Mouse (Mus musculus) hindbrain, embryonic 11.5 days (tissue): ENCODE measurements around the gene Usp31. TPM values are rescaled to one million over a fixed set of nuclear protein-coding genes. Genes with fewer than 3 reads are reported as not detected.

Source experiments
- ATAC-seq: fragments of 200-750 bp; cut with Nextera tagmentation; 2 replicates; pipeline ENCODE4 v1.8.0; 2017; ENCODE audit warnings: mild to moderate bottlenecking, moderate TSS enrichment, moderate library complexity; ENCODE audit not compliant: low FRiP score
- DNase-seq: peaks from one replicate; pipeline ENCODE4 v3.0.0-alpha.2; 2015; ENCODE audit warnings: low spot score
- H3K27ac ChIP-seq: fragments of 300-500 bp; sonication (generic); 2 replicates; pipeline ENCODE4 v1.5.1; 2014; ENCODE audit warnings: mild to moderate bottlenecking, low read depth, low read length
- H3K27me3 ChIP-seq: fragments of 300-500 bp; sonication (generic); 2 replicates; pipeline ENCODE4 v1.6.1; 2014; ENCODE audit warnings: mild to moderate bottlenecking, low read length, moderate library complexity, mixed read lengths; ENCODE audit not compliant: control insufficient read depth, insufficient read depth
- H3K36me3 ChIP-seq: fragments of 300-500 bp; sonication (generic); 2 replicates; pipeline ENCODE4 v1.6.1; 2014; ENCODE audit warnings: mild to moderate bottlenecking, low read length, moderate library complexity, mixed read lengths; ENCODE audit not compliant: control insufficient read depth, insufficient read depth
- H3K4me1 ChIP-seq: fragments of 300-500 bp; sonication (generic); replicated peaks from 2 replicates; pipeline ENCODE4 v1.6.1; 2014; ENCODE audit warnings: low read length, mixed read lengths; ENCODE audit not compliant: control insufficient read depth, insufficient read depth
- H3K4me2 ChIP-seq: fragments of 300-500 bp; sonication (generic); replicated peaks from 2 replicates; pipeline ENCODE4 v1.6.1; 2014; ENCODE audit warnings: mild to moderate bottlenecking, low read depth, low read length
- H3K4me3 ChIP-seq: fragments of 300-500 bp; sonication (generic); 2 replicates; pipeline ENCODE4 v1.5.1; 2014; ENCODE audit warnings: low read depth, low read length
- H3K9ac ChIP-seq: fragments of 300-500 bp; sonication (generic); 2 replicates; pipeline ENCODE4 v1.6.1; 2014; ENCODE audit warnings: low read depth, low read length
- H3K9me3 ChIP-seq: fragments of 300-500 bp; sonication (generic); 2 replicates; pipeline ENCODE4 v1.6.1; 2016; ENCODE audit warnings: low read length; ENCODE audit not compliant: control insufficient read depth
- WGBS: fragments of 180-500 bp; shearing (Covaris S2); extraction: QIAGEN DNeasy Blood & Tissue Kit; methylation state at CpG from one replicate; pipeline ENCODE4 v1.1.7; 2014; 5-methylcytosine and 5-hydroxymethylcytosine counted together
- polyA plus RNA-seq: library from polyadenylated mRNA; unstranded; fragments of >200 nt; fragmentation: Nextera tagmentation; extraction: Ambion mirVana; gene quantifications from 2 replicates; pipeline ENCODE4 v1.2.1, GENCODE M21; 2014

The Usp31 gene
- polyA plus RNA-seq, 1 experiment from 2014 or later: 4.7 TPM

GRCm38 (mm10) chr7:121706411-121707072 lies 511 bp downstream of the Usp31 start:
- peaks cover 7% of the 10 kb centered on the region for H3K4me1 ChIP-seq
- H3K4me2 ChIP-seq: peak overlapping the region; percentile 97
- H3K27ac ChIP-seq: peak overlapping the region; percentile 86
- peak; percentile 49 for ATAC-seq
- peak overlapping the region; percentile 80 for H3K4me3 ChIP-seq
- H3K9ac ChIP-seq: peak overlapping the region; percentile 89
- H3K9me3 ChIP-seq: no peaks in the 10 kb centered on the region
- H3K36me3 ChIP-seq: no peaks in the 10 kb centered on the region
- peak; percentile 60 for DNase-seq
- under 1% methylated on average over 54 of the region's 77 CpGs for WGBS
- H3K27me3 ChIP-seq: no peaks in the 10 kb centered on the region

- WGBS: 87% methylated on average over 2 of the region's 2 CpGs
Measured at GRCm38 (mm10) chr7:121705051-121705450, 2.0 kb downstream of the Usp31 start.

GRCm38 (mm10) chr7:121701983-121702382 lies 5.1 kb downstream of the Usp31 start:
- Histone ChIP-seq H3K4me1 (peaks cover 7% of the 10 kb centered on the region), H3K9ac (no peak overlapping the region)
- 72% methylated on average over 6 of the region's 6 CpGs for WGBS

More at GRCm38 (mm10) chr7:121705051-121705450, 2.0 kb downstream of the Usp31 start:
- no peak overlapping the region for H3K4me3 ChIP-seq
- DNase-seq (no peak), ATAC-seq (no peak)
- no peaks in the 10 kb centered on the region for H3K36me3 ChIP-seq
- no peaks in the 10 kb centered on the region for H3K27me3 ChIP-seq
- no peak overlapping the region for H3K9ac ChIP-seq
- H3K9me3 ChIP-seq: no peaks in the 10 kb centered on the region
- peaks cover 7% of the 10 kb centered on the region for H3K4me1 ChIP-seq
- no peak overlapping the region for H3K4me2 ChIP-seq
- no peak overlapping the region for H3K27ac ChIP-seq

GRCm38 (mm10) chr7:121700480-121700879 lies 6.6 kb downstream of the Usp31 start:
- Histone ChIP-seq H3K27ac (no peak overlapping the region), H3K9me3 (no peaks in the 10 kb centered on the region), H3K4me1 (no peaks in the 10 kb centered on the region; the same call in 1 of the 2 replicates), H3K4me2 (no peak overlapping the region), H3K9ac (no peak overlapping the region), H3K36me3 (no peaks in the 10 kb centered on the region), H3K4me3 (no peak overlapping the region), H3K27me3 (no peaks in the 10 kb centered on the region)
- ATAC-seq (no peak), DNase-seq (no peak)
- 92% methylated on average over 3 of the region's 3 CpGs for WGBS

More at GRCm38 (mm10) chr7:121701983-121702382, 5.1 kb downstream of the Usp31 start:
- no peaks in the 10 kb centered on the region for H3K27me3 ChIP-seq
- H3K4me3 ChIP-seq: no peak overlapping the region
- no peak overlapping the region for H3K4me2 ChIP-seq
- ATAC-seq (no peak), DNase-seq (no peak)
- H3K27ac ChIP-seq: no peak overlapping the region
- H3K36me3 ChIP-seq: no peaks in the 10 kb centered on the region
- no peaks in the 10 kb centered on the region for H3K9me3 ChIP-seq

GRCm38 (mm10) chr7:121699218-121699617 lies 7.8 kb downstream of the Usp31 start:
- DNase-seq (no peak), ATAC-seq (no peak)
- H3K27ac ChIP-seq: no peak overlapping the region
- no peak overlapping the region for H3K9ac ChIP-seq
- no peaks in the 10 kb centered on the region for H3K9me3 ChIP-seq
- no peak overlapping the region for H3K4me3 ChIP-seq
- H3K36me3 ChIP-seq: no peaks in the 10 kb centered on the region
- H3K4me1 ChIP-seq: no peaks in the 10 kb centered on the region
- no peak overlapping the region for H3K4me2 ChIP-seq
- H3K27me3 ChIP-seq: no peaks in the 10 kb centered on the region

DNA sequence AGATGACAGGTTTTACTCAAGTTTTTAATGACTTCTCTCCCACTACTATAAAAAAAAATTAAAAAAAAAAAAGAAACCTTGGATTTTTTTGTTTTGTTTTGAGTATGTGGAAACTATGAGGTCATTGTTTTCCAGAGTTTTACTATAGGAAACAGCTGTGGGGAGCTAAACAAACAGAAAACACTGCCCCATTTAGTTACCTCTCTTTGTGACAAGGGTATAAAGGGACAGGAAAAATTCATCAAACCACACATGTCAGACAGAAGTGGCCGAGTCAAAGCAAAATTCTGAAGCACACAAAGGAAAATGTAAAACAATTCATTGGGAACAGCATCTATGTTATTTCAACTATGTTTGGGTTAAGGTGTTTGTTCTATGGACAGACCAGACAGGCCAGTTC lies 9.5 kb downstream of the Usp31 start:
- Histone ChIP-seq H3K4me3 (no peak overlapping the region), H3K9ac (no peak overlapping the region), H3K27me3 (no peaks in the 10 kb centered on the region), H3K4me2 (no peak overlapping the region), H3K9me3 (no peaks in the 10 kb centered on the region), H3K4me1 (no peaks in the 10 kb centered on the region), H3K27ac (no peak overlapping the region), H3K36me3 (no peaks in the 10 kb centered on the region)
- 48% methylated on average over 1 of the region's 1 CpGs for WGBS
- DNase-seq: no peak
- ATAC-seq: no peak

DNA sequence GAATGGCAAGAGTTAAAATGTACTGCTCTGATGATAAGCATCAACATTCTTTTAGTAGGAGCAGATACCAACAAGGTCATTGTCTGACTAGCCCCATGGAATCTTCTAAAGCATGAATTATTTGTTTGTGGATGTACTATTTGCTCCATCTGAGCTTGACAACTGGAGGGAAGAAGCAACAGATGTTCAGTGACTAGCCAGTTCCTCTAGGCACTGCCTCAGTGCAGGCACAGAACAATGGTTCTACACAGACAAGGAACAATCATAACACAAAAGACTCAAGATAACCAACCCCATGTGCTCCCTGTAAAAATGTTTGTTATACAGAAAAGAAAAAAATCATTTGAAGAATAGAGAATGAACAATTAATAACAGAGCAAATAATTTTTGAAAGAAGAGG lies 9.9 kb downstream of the Usp31 start:
- Histone ChIP-seq H3K36me3 (no peaks in the 10 kb centered on the region), H3K27ac (no peak overlapping the region), H3K4me1 (no peaks in the 10 kb centered on the region), H3K4me3 (no peak overlapping the region), H3K27me3 (no peaks in the 10 kb centered on the region), H3K9ac (no peak overlapping the region), H3K4me2 (no peak overlapping the region), H3K9me3 (no peaks in the 10 kb centered on the region)
- DNase-seq (peak; percentile 9), ATAC-seq (no peak)

- H3K9ac ChIP-seq: no peak overlapping the region
- no peaks in the 10 kb centered on the region for H3K36me3 ChIP-seq
- H3K4me3 ChIP-seq: no peak overlapping the region
- no peaks in the 10 kb centered on the region for H3K27me3 ChIP-seq
- no peaks in the 10 kb centered on the region for H3K4me1 ChIP-seq
- H3K27ac ChIP-seq: no peak overlapping the region
- WGBS: 91% methylated on average over 2 of the region's 2 CpGs
- ATAC-seq: no peak
- no peaks in the 10 kb centered on the region for H3K9me3 ChIP-seq
- DNase-seq: no peak
- no peak overlapping the region for H3K4me2 ChIP-seq
Measured at GRCm38 (mm10) chr7:121691803-121692202, 15.2 kb downstream of the Usp31 start.

GRCm38 (mm10) chr7:121689338-121689737 lies 17.7 kb downstream of the Usp31 start:
- H3K4me2 ChIP-seq: no peak overlapping the region
- H3K36me3 ChIP-seq: no peaks in the 10 kb centered on the region
- no peaks in the 10 kb centered on the region for H3K27me3 ChIP-seq
- ATAC-seq (no peak), DNase-seq (no peak)
- no peak overlapping the region for H3K9ac ChIP-seq
- H3K9me3 ChIP-seq: no peaks in the 10 kb centered on the region
- no peak overlapping the region for H3K27ac ChIP-seq
- H3K4me3 ChIP-seq: no peak overlapping the region
- no peaks in the 10 kb centered on the region for H3K4me1 ChIP-seq
